Comparison of ENCODE assay signal across 23 mouse cellular contexts in genomic region chr3:90454931-90455330, GRCm38 (mm10). TPM values are rescaled to one million over a fixed set of nuclear protein-coding genes. Genes with fewer than 3 reads are reported as not detected.
DNase-seq lines count a peak whose midpoint lies in the region; TF ChIP-seq lines count a peak whose summit lies in the region.
"Had no signal": no experiment of that assay in that cellular context is flagged by ENCODE, and none has a peak within 500 bp of the region (broad histone marks: within the 10 kb centered on the region; RNA-seq: fewer than 3 reads in every experiment).

No protein-coding gene starts in this region.

- no peak for TF ChIP-seq EP300 in ES-Bruce4 (IDR thresholded peaks at IDR 0.05; ENCODE audit: insufficient read depth, low read depth, low read length)

- TF ChIP-seq CTCF in E14TG2a.4 (conservative IDR thresholded peaks at IDR 0.05; ENCODE audit: low read length): no peak
- no peak for TF ChIP-seq CTCF in ES-Bruce4 (IDR thresholded peaks at IDR 0.05; ENCODE audit: low read depth, low read length)
- no peak for TF ChIP-seq CTCF in gastrocnemius, adult 2 months (IDR thresholded peaks at IDR 0.05)

- H3K27ac ChIP-seq in ES-Bruce4 (ENCODE audit: insufficient read depth, low read length): peak overlapping the region; percentile 40
- no peak overlapping the region for H3K27ac ChIP-seq in gastrocnemius, adult 2 months
- H3K27ac ChIP-seq: embryonic facial prominence, embryonic 10.5 days; embryonic facial prominence, embryonic 13.5 days; forebrain, embryonic 12.5 days; forebrain, embryonic 15.5 days; hindbrain, embryonic 12.5 days; hindbrain, embryonic 15.5 days had no signal

- peaks cover 83% of the 10 kb centered on the region for H3K4me1 ChIP-seq in E14TG2a.4 (replicated peaks; ENCODE audit: low read depth, low read length)
- H3K4me1 ChIP-seq in ES-Bruce4 (ENCODE audit: control insufficient read depth, insufficient read depth, low read length): no peaks in the 10 kb centered on the region
- H3K4me1 ChIP-seq: embryonic facial prominence, embryonic 13.5 days; forebrain, embryonic 12.5 days; forebrain, embryonic 15.5 days; hindbrain, embryonic 12.5 days; hindbrain, embryonic 15.5 days had no signal

- peak; percentile 86 for DNase-seq in R1 (ENCODE audit: low read depth, low spot score)
- peak; percentile 59 for DNase-seq in testis, postnatal 14 days (ENCODE audit: low spot score)
- no peak for DNase-seq in spleen, adult 18-20 months
- no peak for DNase-seq in gastrocnemius, adult 2 months
- DNase-seq: adrenal gland, postnatal 10 days; adrenal gland, postnatal 36 days; cerebellum, adult 18-20 months; cerebellum, adult 9-11 months; cerebellum, postnatal 25 days; gastrocnemius, postnatal 10 days; gastrocnemius, postnatal 36 days had no signal

- H3K9ac ChIP-seq in ES-Bruce4 (ENCODE audit: low read depth, poor library complexity, severe bottlenecking): peak overlapping the region; percentile 28
- H3K9ac ChIP-seq: embryonic facial prominence, embryonic 13.5 days; forebrain, embryonic 12.5 days; forebrain, embryonic 15.5 days; hindbrain, embryonic 12.5 days; hindbrain, embryonic 15.5 days had no signal

- H3K27me3 ChIP-seq in E14TG2a.4 (ENCODE audit: insufficient read depth, low read length) (no peaks in the 10 kb centered on the region; the same call in 1 of the 2 replicates), ES-Bruce4 (ENCODE audit: control insufficient read depth, insufficient read depth, low read length, poor library complexity, severe bottlenecking) (no peaks in the 10 kb centered on the region)
- H3K27me3 ChIP-seq: embryonic facial prominence, embryonic 13.5 days; forebrain, embryonic 15.5 days; hindbrain, embryonic 12.5 days; hindbrain, embryonic 15.5 days had no signal

- intact Hi-C loops in gastrocnemius, adult 2 months (cut with DNase I): no loop called here

- peak overlapping the region; percentile 75 for H3K4me3 ChIP-seq in E14TG2a.4 (replicated peaks; ENCODE audit: low read length)
- peak overlapping the region; percentile 66 for H3K4me3 ChIP-seq in ES-Bruce4 (ENCODE audit: low read depth, low read length)
- no peak overlapping the region for H3K4me3 ChIP-seq in gastrocnemius, adult 2 months
- H3K4me3 ChIP-seq: embryonic facial prominence, embryonic 10.5 days; embryonic facial prominence, embryonic 13.5 days; erythroblast, embryonic 14.5 days; forebrain, embryonic 12.5 days; forebrain, embryonic 15.5 days; hindbrain, embryonic 12.5 days; hindbrain, embryonic 15.5 days had no signal

- H3K36me3 ChIP-seq in E14TG2a.4 (ENCODE audit: insufficient read depth, low read length): peaks cover 20% of the 10 kb centered on the region
- no peaks in the 10 kb centered on the region for H3K36me3 ChIP-seq in ES-Bruce4 (ENCODE audit: control insufficient read depth, insufficient read depth, low read length, poor library complexity, severe bottlenecking)
- H3K36me3 ChIP-seq: embryonic facial prominence, embryonic 10.5 days; embryonic facial prominence, embryonic 13.5 days; forebrain, embryonic 12.5 days; forebrain, embryonic 15.5 days; hindbrain, embryonic 12.5 days; hindbrain, embryonic 15.5 days had no signal

- TF ChIP-seq POLR2A in ES-Bruce4 (IDR thresholded peaks at IDR 0.05; ENCODE audit: insufficient read depth, low read length): no peak

- no peaks in the 10 kb centered on the region for H3K9me3 ChIP-seq in E14TG2a.4 (ENCODE audit: low read length)
- no peaks in the 10 kb centered on the region for H3K9me3 ChIP-seq in ES-Bruce4 (replicated peaks; ENCODE audit: control insufficient read depth, insufficient read depth, low read length, poor library complexity, severe bottlenecking)
- H3K9me3 ChIP-seq: embryonic facial prominence, embryonic 10.5 days; embryonic facial prominence, embryonic 13.5 days; forebrain, embryonic 12.5 days; forebrain, embryonic 15.5 days; hindbrain, embryonic 12.5 days; hindbrain, embryonic 15.5 days had no signal

RNA-seq across cellular contexts. Expression of gene Npr1, which starts 10.7 kb away (rescaled TPM):
- polyA plus RNA-seq in ES-Bruce4 (2011; ENCODE audit: insufficient read depth, insufficient read length, low read depth, missing spikeins): 10.8 and 13.6 TPM in 2 replicates
- total RNA-seq in gastrocnemius, adult 2 months (2021): 1 to 10 TPM; 6.5 to 8.3 TPM
- total RNA-seq: common myeloid progenitor, adult 5-6 weeks; hematopoietic stem cell, adult 5-6 weeks had no signal
- polyA plus RNA-seq: CD4-positive, CD25-positive, alpha-beta regulatory T cell, adult 4 months had no signal

RNA-seq across cellular contexts. Expression of gene Ilf2, which starts 21.0 kb away (rescaled TPM):
- polyA plus RNA-seq in ES-Bruce4 (2011; ENCODE audit: insufficient read depth, insufficient read length, low read depth, missing spikeins): 211 and 233 TPM in 2 replicates
- 10 to 100 TPM; 26.1 to 30.7 TPM for total RNA-seq in gastrocnemius, adult 2 months (2021)

RNA-seq across cellular contexts. Expression of gene Ints3, which starts 21.5 kb away (rescaled TPM):
- polyA plus RNA-seq in ES-Bruce4 (2011; ENCODE audit: insufficient read depth, insufficient read length, low read depth, missing spikeins): 68.6 and 71.0 TPM in 2 replicates
- 10 to 100 TPM; 14.0 to 17.2 TPM for total RNA-seq in gastrocnemius, adult 2 months (2021)

RNA-seq across cellular contexts. Expression of gene Snapin, which starts 35.9 kb away (rescaled TPM):
- 63.9 and 65.1 TPM in 2 replicates for polyA plus RNA-seq in ES-Bruce4 (2011; ENCODE audit: insufficient read depth, insufficient read length, low read depth, missing spikeins)
- total RNA-seq in gastrocnemius, adult 2 months (2021): 10 to 100 TPM; 71.8 to 74.4 TPM

RNA-seq across cellular contexts. Expression of gene Chtop, which starts 54.4 kb away (rescaled TPM):
- polyA plus RNA-seq in ES-Bruce4 (2011; ENCODE audit: insufficient read depth, insufficient read length, low read depth, missing spikeins): 124 and 130 TPM in 2 replicates
- total RNA-seq in gastrocnemius, adult 2 months (2021): 100 to 1,000 TPM; 104 to 111 TPM

Comparison
In these comparisons a context has a peak if more than half of its experiments do, and no peak if none do; other contexts are left out.
1. DNase-seq: peak in R1 (single experiment) and testis, postnatal 14 days (single experiment); none in spleen, adult 18-20 months (0 of 2) and gastrocnemius, adult 2 months (single experiment).